Mouse (Mus musculus) adrenal gland, postnatal 4 days (tissue): Measurements from ENCODE around the gene Sap25. TPM values are rescaled to one million over a fixed set of nuclear protein-coding genes. Genes with fewer than 3 reads are reported as not detected.
"Not testable (repeated sequence)": the region's sequence is repeated elsewhere in the genome, so short reads cannot be mapped to it uniquely, and the experiment has no call there.

ENCODE experiments used
- DNase-seq, 2 experiments: peaks; one replicate each; pipeline ENCODE4 v3.0.0; 2021 to 2022; ENCODE audit warnings: low spot score in 2 of 2, mixed read lengths in 2 of 2
- long read RNA-seq, 2 experiments: library from polyadenylated mRNA; stranded (forward); transcript quantifications; one replicate each; pipeline ENCODE4 v2.0.0; 2021
- total RNA-seq, 2 experiments: library from RNA; stranded (reverse); gene quantifications; 2 replicates each; pipeline ENCODE4 v1.2.3; 2021

Sap25 gene
- 1 to 10 TPM; 8.3 to 8.9 TPM for total RNA-seq
- long read RNA-seq, experiment 1, partial matches to known transcripts = 0 of 4 reads
- long read RNA-seq, experiment 1, other reads (novel, unspliced or antisense) = 0 of 4 reads
- long read RNA-seq, experiment 2, partial matches to known transcripts = 0 of 7 reads
- long read RNA-seq, experiment 2, other reads (novel, unspliced or antisense) = 0 of 7 reads

GRCm38 (mm10) chr5:137641054-137641453, at the start of gene Sap25:
TSS of gene Sap25 (plus strand) at chr5:137641334.
- no peak for DNase-seq

DNA sequence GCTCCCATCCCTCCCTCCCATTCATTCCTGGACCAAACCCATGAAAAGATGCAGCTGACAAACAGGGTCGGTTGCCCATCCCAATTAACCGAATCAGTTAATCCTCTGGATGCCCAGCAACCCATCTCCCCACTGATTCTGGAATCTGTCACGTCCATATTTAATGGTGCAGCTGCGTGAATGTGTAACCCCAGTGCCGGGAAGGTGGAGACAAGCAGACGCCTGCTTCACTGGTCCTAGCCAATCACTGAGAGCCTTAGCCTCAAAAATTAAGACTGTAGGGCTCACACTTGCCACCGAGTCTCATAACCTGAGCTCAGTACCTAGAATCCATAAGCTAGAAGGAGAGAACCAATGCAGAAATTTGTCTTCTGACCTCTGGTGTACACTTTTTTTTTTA, 45.2 kb upstream of the Sap25 start:
- DNase-seq = no peak

GRCm38 (mm10) chr5:137596601-137597261, 44.4 kb upstream of the Sap25 start:
- DNase-seq = no peak

DNA sequence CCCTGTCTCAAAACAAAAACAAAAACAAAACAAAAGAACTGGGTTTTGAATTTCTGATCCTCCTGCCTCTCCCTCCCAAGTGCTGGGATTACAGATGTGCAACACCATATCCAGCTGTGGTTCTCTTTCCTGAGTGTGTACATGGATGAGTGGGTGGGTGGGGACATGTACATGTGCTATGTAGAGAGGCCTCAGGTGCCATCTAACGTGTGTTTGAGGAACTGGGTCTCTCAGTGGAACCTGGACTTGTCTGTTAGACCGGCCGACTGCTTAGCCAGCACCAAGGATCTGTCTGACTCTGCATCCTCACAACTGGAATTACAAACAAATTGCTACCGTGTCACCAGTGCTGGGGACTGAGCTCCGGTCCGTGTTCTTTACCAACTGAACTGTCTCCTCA, 43.5 kb upstream of the Sap25 start:
- no peak for DNase-seq

- no peak for DNase-seq
These were observed 42.9 kb upstream of the Sap25 start for GRCm38 (mm10) chr5:137598100-137598826.

DNA sequence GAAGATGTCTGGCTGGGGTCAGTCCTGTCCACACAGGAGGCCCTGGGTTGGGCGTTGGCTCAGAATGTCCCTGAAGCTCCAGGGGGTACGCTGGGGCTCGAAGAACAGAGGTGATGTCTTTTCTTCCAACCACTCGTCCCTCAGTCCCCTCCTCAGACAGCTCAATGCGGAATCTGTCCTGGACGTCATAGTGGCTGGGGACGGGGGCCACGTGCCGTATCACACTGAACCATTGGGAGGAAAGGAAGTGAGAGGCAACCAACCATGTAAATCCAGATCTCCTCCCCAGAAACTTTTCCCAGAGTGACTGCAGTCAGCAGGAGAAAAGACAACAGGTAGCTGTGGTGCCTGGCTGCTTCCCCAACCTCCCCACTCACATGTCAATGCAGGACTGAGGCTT, 41.5 kb upstream of the Sap25 start:
- no peak for DNase-seq

DNA sequence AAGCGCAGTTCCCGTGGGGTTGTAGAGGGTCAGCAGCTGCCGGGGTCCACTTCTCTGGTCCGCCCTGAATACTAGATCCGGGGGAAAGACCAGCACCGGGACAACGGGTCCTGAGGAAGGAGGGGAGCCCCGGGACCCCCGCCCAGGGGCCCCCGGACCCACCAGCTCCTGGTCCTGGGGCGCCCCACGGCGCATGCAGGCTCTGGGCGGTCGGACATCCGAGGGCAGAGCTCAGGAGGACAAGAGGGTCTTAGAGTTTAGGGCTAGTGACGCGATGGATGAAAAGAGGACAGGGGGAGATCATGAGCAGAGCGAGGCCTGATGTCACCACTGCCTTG, 40.9 kb upstream of the Sap25 start:
- no peak for DNase-seq

- DNase-seq = peak; percentile 79 to 94
These were observed 40.3 kb upstream of the Sap25 start, which contains the start of gene Mospd3 for GRCm38 (mm10) chr5:137600619-137601364. TSS of gene Mospd3 (minus strand) at chr5:137601058.

DNA sequence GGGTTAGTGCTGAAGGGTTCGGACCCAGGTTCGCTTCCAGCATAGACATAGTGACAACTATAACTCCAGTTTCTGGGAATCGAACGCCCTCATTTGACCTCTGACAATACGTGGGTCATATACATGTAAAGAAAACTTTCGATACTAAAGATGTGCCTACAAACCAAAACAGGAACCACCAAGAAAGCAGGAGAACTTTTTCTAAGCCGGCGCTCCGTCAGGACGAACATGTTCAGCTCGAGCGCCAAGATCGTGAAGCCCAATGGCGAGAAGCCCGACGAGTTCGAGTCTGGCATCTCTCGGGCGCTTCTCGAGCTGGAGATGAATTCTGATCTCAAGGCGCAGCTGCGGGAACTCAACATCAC, 39.8 kb upstream of the Sap25 start:
- DNase-seq = no peak

GRCm38 (mm10) chr5:137607860-137608653, 33.1 kb upstream of the Sap25 start:
- no peak for DNase-seq

DNA sequence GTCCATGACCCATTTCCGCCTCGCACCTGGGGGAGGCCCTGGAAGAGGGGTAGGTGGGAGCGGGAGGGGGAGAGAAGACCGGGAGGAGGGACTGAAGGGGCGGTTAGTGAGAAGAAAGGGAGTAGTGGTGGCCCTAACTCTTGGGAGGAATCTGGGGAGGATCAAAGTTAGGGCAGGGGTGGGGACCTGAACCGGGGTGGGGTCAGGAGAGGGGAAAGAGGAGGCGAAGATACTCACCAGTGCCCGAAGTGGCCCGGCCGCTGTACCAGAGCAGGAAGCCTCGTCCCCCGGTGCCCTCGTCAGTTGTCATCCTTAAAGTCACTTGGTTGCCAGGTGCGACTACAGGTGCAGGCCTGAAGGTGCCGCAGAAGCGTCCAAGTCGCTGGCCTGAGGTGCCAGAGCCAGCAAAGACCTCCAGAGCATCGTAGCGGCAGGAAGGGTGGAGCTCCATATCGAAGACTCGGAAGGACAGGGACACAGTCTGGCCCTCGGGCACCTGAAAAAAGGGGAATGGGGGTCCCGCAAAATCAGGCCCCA, 32.4 kb upstream of the Sap25 start:
- DNase-seq = no peak

- DNase-seq = no peak
These were observed 31.8 kb upstream of the Sap25 start for GRCm38 (mm10) chr5:137609292-137609691.

GRCm38 (mm10) chr5:137610056-137610455, 31.1 kb upstream of the Sap25 start:
- no peak for DNase-seq

- DNase-seq = peak in 1 of 2 experiments; percentile 66
These were observed 30.4 kb upstream of the Sap25 start for GRCm38 (mm10) chr5:137610548-137611244.

- peak in 1 of 2 experiments; percentile 65 for DNase-seq
These were observed 29.9 kb upstream of the Sap25 start for GRCm38 (mm10) chr5:137611245-137611602.

DNA sequence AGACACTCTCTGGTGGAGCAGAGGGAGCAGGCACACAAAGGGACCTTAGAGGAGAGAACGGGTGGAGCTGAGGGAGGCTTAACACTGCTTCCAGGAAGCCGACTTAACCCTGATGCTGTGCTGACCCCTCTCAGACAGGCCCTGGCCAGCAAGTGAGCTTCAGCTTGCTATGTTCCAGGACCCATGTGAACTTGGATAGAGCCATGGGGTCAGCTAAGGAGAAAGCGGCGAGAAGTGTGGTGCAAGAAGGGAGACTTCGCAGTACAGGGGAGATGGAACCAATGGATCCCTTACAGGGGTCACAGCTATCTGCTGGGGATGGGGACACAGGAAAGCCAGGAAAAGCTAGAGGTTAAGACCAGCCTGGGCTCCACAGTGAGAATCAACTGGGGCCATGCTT, 28.1 kb upstream of the Sap25 start:
- no peak for DNase-seq

- DNase-seq = no peak
These were observed 27.6 kb upstream of the Sap25 start, which contains the start of gene Pcolce for GRCm38 (mm10) chr5:137613550-137613949. TSS of gene Pcolce (minus strand) at chr5:137613784.

DNA sequence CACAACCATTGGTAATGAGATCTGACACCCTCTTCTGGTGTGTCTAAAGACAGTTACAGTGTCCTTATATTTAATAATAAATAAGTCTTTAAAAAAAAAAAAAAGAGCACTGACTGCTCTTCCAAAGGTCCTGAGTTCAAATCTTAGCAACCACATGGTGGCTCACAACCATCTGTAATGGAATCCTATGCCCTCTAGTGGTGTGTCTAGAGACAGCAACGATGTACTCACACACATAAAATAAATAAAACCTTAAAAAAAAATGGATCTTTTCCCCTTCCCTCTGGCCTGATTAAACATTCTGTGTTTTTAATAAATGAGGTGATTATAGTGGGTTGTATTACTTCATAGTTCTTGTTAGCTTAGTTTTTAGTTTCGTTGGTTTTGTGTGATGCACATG, 26.2 kb upstream of the Sap25 start:
- not testable (repeated sequence) for DNase-seq

- DNase-seq = no peak
These were observed 25.8 kb upstream of the Sap25 start for GRCm38 (mm10) chr5:137615347-137615746.

- DNase-seq = no peak
These were observed 17.1 kb upstream of the Sap25 start for GRCm38 (mm10) chr5:137623937-137624530.
